Mouse (Mus musculus) liver, embryonic 16.5 days (tissue): Measurements from ENCODE around the gene Atp13a2. TPM values are rescaled to one million over a fixed set of nuclear protein-coding genes. Genes with fewer than 3 reads are reported as not detected.

ENCODE experiments used
- ATAC-seq: fragments of 200-750 bp; cut with Nextera tagmentation; 2 replicates; pipeline ENCODE4 v1.8.0; 2017; ENCODE audit warnings: low read depth, mild to moderate bottlenecking, moderate number of reproducible peaks, moderate library complexity
- H3K27ac ChIP-seq: fragments of 300-500 bp; sonication (generic); 2 replicates; pipeline ENCODE4 v1.5.1; 2014; ENCODE audit warnings: mild to moderate bottlenecking, low read length
- H3K27me3 ChIP-seq: fragments of 300-500 bp; sonication (generic); 2 replicates; pipeline ENCODE4 v1.6.1; 2014; ENCODE audit warnings: low read depth, low read length, mixed read lengths; ENCODE audit not compliant: control insufficient read depth, insufficient read depth
- H3K36me3 ChIP-seq: fragments of 300-500 bp; sonication (generic); 2 replicates; pipeline ENCODE4 v1.6.1; 2014; ENCODE audit warnings: mild to moderate bottlenecking; ENCODE audit not compliant: control insufficient read depth, insufficient read depth
- H3K4me1 ChIP-seq: fragments of 300-500 bp; sonication (generic); 2 replicates; pipeline ENCODE4 v1.6.1; 2014; ENCODE audit warnings: low read depth, low read length, mixed read lengths; ENCODE audit not compliant: control insufficient read depth
- H3K4me2 ChIP-seq: fragments of 300-500 bp; sonication (generic); 2 replicates; pipeline ENCODE4 v1.6.1; 2014; ENCODE audit warnings: low read depth, low read length, mixed read lengths
- H3K4me3 ChIP-seq: fragments of 300-500 bp; sonication (generic); 2 replicates; pipeline ENCODE4 v1.5.1; 2014; ENCODE audit warnings: low read depth, mild to moderate bottlenecking, low read length
- H3K9ac ChIP-seq: fragments of 300-500 bp; sonication (generic); 2 replicates; pipeline ENCODE4 v1.6.1; 2014; ENCODE audit warnings: low read depth, low read length
- H3K9me3 ChIP-seq: fragments of 300-500 bp; sonication (generic); replicated peaks from 2 replicates; pipeline ENCODE4 v1.6.1; 2016; ENCODE audit warnings: low read length; ENCODE audit not compliant: control insufficient read depth
- WGBS: fragments of 180-500 bp; shearing (Covaris S2); extraction: QIAGEN DNeasy Blood & Tissue Kit; methylation state at CpG from one replicate; pipeline ENCODE4 v1.1.7; 2014; ENCODE audit not compliant: insufficient replicate concordance; 5-methylcytosine and 5-hydroxymethylcytosine counted together
- polyA plus RNA-seq: library from polyadenylated mRNA; unstranded; fragments of >200 nt; fragmentation: Nextera tagmentation; extraction: Ambion mirVana; gene quantifications from 2 replicates; pipeline ENCODE4 v1.2.1, GENCODE M21; 2015

Atp13a2 gene
- polyA plus RNA-seq, 1 experiment from 2014 or later, result 18.3 TPM

GRCm38 (mm10) chr4:141015356-141015755 lies 28.7 kb downstream of the Atp13a2 start:
- no peak overlapping the region for H3K9ac ChIP-seq
- H3K4me2 ChIP-seq, result no peak overlapping the region
- no peak for ATAC-seq
- no peak overlapping the region for H3K27ac ChIP-seq
- peaks cover 17% of the 10 kb centered on the region for H3K27me3 ChIP-seq
- 47% methylated on average over 7 of the region's 7 CpGs for WGBS
- peaks cover 4% of the 10 kb centered on the region for H3K4me1 ChIP-seq
- H3K36me3 ChIP-seq, result no peaks in the 10 kb centered on the region
- H3K4me3 ChIP-seq, result no peak overlapping the region
- H3K9me3 ChIP-seq, result no peaks in the 10 kb centered on the region

DNA sequence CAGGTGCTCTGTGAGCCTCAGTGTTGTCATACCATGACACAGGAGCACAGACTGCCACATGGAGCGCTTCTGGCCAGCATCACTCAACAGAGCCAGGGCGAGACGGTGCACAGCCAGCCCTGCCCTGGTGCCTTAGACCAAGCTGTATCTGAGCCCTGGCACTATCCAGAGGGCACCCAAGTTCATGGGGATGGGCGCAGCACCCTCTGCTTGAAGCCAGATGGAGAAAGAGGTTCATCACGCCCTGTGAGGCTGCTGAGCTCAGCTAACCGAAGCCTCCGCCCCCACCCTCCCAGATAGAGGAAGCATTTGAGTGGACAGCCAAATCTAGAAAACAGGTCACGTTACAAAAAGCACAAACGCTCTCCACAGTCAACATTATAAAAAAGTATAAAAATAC lies 29.6 kb downstream of the Atp13a2 start:
- Histone ChIP-seq H3K4me1 (no peaks in the 10 kb centered on the region), H3K36me3 (no peaks in the 10 kb centered on the region), H3K4me3 (no peak overlapping the region), H3K27me3 (peaks cover 7% of the 10 kb centered on the region), H3K4me2 (no peak overlapping the region), H3K27ac (no peak overlapping the region), H3K9me3 (no peaks in the 10 kb centered on the region), H3K9ac (no peak overlapping the region)
- WGBS, result 56% methylated on average over 9 of the region's 9 CpGs
- ATAC-seq, result no peak

GRCm38 (mm10) chr4:141017657-141018436 lies 31.2 kb downstream of the Atp13a2 start:
- no peak overlapping the region for H3K27ac ChIP-seq
- no peaks in the 10 kb centered on the region for H3K36me3 ChIP-seq
- no peak overlapping the region for H3K9ac ChIP-seq
- H3K9me3 ChIP-seq, result no peaks in the 10 kb centered on the region
- no peak for ATAC-seq
- no peaks in the 10 kb centered on the region for H3K27me3 ChIP-seq
- WGBS, result 80% methylated on average over 29 of the region's 29 CpGs
- no peak overlapping the region for H3K4me3 ChIP-seq
- no peak overlapping the region for H3K4me2 ChIP-seq
- no peaks in the 10 kb centered on the region for H3K4me1 ChIP-seq

- no peak for ATAC-seq
- Histone ChIP-seq H3K4me2 (no peak overlapping the region), H3K27me3 (no peaks in the 10 kb centered on the region), H3K4me3 (no peak overlapping the region), H3K9ac (no peak overlapping the region), H3K36me3 (no peaks in the 10 kb centered on the region), H3K4me1 (no peaks in the 10 kb centered on the region), H3K27ac (no peak overlapping the region), H3K9me3 (no peaks in the 10 kb centered on the region)
- WGBS, result 77% methylated on average over 17 of the region's 17 CpGs
These were observed 33.5 kb downstream of the Atp13a2 start for GRCm38 (mm10) chr4:141020220-141020619.

GRCm38 (mm10) chr4:141020811-141021613 lies 34.3 kb downstream of the Atp13a2 start:
- Histone ChIP-seq H3K27me3 (no peaks in the 10 kb centered on the region), H3K9me3 (no peaks in the 10 kb centered on the region), H3K27ac (no peak overlapping the region), H3K36me3 (no peaks in the 10 kb centered on the region), H3K4me2 (no peak overlapping the region), H3K4me3 (no peak overlapping the region), H3K9ac (no peak overlapping the region), H3K4me1 (no peaks in the 10 kb centered on the region)
- no peak for ATAC-seq
- WGBS, result 62% methylated on average over 14 of the region's 14 CpGs

- H3K9ac ChIP-seq, result no peak overlapping the region
- H3K4me1 ChIP-seq, result no peaks in the 10 kb centered on the region
- H3K9me3 ChIP-seq, result no peaks in the 10 kb centered on the region
- WGBS, result 75% methylated on average over 11 of the region's 11 CpGs
- no peaks in the 10 kb centered on the region for H3K27me3 ChIP-seq
- no peak overlapping the region for H3K27ac ChIP-seq
- no peak for ATAC-seq
- no peak overlapping the region for H3K4me2 ChIP-seq
- H3K36me3 ChIP-seq, result no peaks in the 10 kb centered on the region
- no peak overlapping the region for H3K4me3 ChIP-seq
These were observed 34.9 kb downstream of the Atp13a2 start for GRCm38 (mm10) chr4:141021614-141021929.

GRCm38 (mm10) chr4:141024052-141024451 lies 37.4 kb downstream of the Atp13a2 start:
- WGBS, result 49% methylated on average over 9 of the region's 9 CpGs
- no peaks in the 10 kb centered on the region for H3K9me3 ChIP-seq

DNA sequence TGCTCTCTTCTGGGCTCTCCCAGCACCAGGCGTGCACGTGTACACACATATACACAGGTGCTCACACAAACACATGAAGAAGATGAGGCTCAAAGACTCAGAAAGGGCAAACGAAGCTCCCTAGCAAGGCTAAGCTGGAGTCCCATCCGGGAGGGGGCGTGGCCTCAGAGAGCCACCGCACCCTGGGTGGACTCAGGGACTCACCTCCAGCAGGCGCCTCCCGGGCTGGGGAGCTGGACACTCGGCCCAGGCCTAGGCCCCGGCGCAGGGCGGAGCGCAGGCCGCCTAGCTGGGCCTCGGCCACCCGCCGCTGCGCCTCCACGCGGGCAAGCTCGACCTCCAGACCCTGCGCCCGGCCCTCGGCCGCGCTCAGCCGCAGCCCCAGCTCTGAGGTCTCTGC lies 38.3 kb downstream of the Atp13a2 start:
- Histone ChIP-seq H3K4me1 (no peaks in the 10 kb centered on the region), H3K4me3 (no peak overlapping the region), H3K4me2 (no peak overlapping the region), H3K9me3 (no peaks in the 10 kb centered on the region), H3K27me3 (no peaks in the 10 kb centered on the region), H3K36me3 (no peaks in the 10 kb centered on the region), H3K27ac (no peak overlapping the region), H3K9ac (no peak overlapping the region)
- peak; percentile 31 for ATAC-seq
- WGBS, result 74% methylated on average over 27 of the region's 27 CpGs

More at GRCm38 (mm10) chr4:141024052-141024451, 37.4 kb downstream of the Atp13a2 start:
- H3K4me3 ChIP-seq, result no peak overlapping the region
- H3K4me2 ChIP-seq, result no peak overlapping the region
- no peak overlapping the region for H3K9ac ChIP-seq
- no peaks in the 10 kb centered on the region for H3K27me3 ChIP-seq
- H3K36me3 ChIP-seq, result no peaks in the 10 kb centered on the region
- ATAC-seq, result no peak
- H3K4me1 ChIP-seq, result no peaks in the 10 kb centered on the region
- H3K27ac ChIP-seq, result no peak overlapping the region

DNA sequence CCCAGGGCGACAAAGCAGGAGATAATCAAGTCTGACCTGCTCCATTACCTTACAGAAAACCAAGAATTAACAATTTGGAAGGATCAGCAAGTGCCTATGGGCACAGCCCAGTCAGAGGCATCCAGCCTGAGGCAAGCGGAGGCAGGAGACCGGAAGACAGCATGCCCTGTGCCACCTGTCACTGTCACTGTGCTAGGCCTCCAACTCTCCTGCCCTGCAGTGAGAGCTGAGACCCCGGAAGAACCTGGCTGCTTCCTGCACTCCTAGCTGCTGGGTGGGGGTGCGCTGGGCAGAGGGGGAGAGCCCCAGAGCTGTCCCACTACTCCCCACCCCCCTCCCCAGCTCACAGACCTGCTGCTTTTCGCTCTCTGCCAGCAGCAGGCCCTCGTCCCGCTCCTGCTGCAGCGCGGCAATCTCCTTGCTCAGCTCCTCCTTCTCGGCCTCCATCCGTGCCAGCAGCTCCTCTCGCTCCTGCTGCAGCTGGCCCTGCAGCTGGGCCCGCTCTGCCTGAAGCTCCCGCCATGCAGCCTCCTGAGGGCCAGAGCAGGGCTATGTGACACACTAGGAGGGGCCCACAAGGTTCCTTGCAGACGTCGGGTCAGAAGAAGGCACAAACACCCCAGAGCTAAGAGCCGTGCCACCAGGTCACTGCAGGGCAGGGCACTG lies 44.0 kb downstream of the Atp13a2 start:
- Histone ChIP-seq H3K4me3 (no peak overlapping the region), H3K9me3 (no peaks in the 10 kb centered on the region), H3K27ac (no peak overlapping the region), H3K9ac (no peak overlapping the region), H3K4me1 (peaks cover 3% of the 10 kb centered on the region; the same call in 1 of the 2 replicates), H3K36me3 (no peaks in the 10 kb centered on the region), H3K4me2 (no peak overlapping the region), H3K27me3 (no peaks in the 10 kb centered on the region)
- WGBS, result 83% methylated on average over 18 of the region's 18 CpGs
- no peak for ATAC-seq
